Mouse (Mus musculus) central nervous system, embryonic 11.5 days (tissue): ENCODE results near the gene Atp2b2. TPM values are rescaled to one million over a fixed set of nuclear protein-coding genes. Genes with fewer than 3 reads are reported as not detected.

ENCODE experiments used
- polyA plus RNA-seq: library from polyadenylated mRNA; depleted of rRNA; stranded (reverse); fragments of >200 nt; gene quantifications from 2 replicates; pipeline ENCODE4 v1.2.3, GENCODE M21; 2012; rRNA removed

Atp2b2 gene
- polyA plus RNA-seq: 2.3 and 2.9 TPM in 2 replicates

DNA sequence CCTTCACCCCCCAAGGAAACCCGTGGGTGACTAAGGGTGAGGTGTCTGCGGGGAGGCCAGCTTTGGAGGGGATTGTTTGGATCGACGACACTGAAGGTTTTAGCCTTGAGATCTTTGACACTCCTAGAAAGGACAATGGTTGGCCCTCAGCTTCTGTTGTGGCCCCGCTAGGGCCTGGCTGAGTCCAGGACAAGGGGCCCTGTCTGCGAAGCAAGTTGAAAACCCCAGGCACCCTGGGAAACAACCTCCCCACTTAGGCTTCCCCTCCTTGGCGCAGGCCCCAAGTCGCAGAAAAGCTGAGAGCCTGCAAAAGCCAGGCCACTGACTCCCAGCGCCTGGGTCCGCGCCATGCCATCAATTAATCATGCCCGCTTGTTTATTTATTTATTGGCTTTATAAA, at the start of gene Atp2b2:
Atp2b2 (minus strand) TSS at position 282 of the 400 bp plus-strand sequence.

DNA sequence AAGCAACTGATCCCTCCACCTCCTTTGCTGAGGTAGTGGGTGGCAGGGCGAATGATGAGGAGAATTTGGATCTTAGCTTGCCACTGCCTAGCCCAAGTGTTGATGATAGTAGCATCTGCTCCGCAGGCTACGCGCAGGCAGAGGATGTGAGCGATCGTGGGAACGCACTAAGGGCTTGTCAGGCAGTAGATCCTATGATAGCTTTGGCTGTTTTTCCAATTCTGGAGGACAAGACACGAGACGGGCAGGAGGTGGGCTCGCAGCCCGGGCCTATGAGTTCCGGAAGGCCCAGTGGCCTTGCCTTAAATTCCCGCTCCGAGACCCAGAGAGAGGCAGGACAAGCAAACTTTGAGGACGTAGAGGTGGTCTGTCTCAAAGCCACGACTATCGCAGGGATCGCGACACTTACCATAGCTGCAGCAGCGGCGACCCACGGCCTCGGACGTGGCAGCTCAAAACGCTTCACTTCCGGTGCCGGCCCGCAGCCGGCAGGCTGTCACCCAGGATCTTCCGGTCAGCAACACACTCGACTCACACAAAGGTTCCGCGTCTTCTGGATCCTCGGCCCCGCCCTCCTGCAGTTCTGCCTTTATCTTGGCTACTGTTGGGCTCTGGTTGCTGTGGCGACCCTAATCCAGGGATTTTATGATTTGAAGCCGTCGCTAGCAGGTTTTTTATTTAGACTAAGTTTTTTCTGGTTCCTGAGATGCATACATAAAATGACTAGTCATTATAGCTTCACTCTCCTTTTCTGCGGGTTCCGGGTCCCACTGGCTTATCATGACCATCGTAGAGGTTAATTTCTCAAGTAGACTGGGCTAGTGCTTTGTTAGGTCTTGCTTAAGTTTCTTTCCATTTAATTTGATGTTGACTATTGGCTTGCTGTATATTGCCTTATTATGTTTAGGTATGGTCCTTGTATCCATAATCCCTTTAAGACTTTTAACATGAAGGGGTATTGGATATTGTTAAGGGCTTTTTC, 301.9 kb downstream of the Atp2b2 start, which contains the start of gene Sec13:
Sec13 (minus strand) TSS at position 508 of the 982 bp plus-strand sequence.

DNA sequence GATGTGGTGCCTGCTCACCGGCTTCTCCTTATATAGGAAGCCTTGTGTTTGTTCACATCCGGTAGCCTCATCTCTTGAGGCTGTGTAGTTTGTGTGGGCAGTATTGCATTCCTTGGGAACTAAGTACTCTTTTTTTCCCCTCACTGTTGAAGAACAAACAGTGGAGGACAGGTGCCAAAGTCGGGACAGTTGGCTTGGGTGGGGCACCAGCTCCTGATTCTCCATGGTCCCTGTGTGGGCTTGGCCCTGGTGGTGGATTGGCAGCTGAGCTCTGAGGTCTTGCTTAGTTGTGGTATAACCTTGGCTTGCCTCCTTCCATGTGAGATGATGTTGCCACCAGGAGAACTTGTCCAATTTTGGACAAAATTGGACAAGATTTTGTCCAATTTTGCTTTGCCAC, 322.5 kb downstream of the Atp2b2 start, which contains the start of gene Ghrl:
Ghrl (minus strand) TSS at position 3 of the 400 bp plus-strand sequence.

DNA sequence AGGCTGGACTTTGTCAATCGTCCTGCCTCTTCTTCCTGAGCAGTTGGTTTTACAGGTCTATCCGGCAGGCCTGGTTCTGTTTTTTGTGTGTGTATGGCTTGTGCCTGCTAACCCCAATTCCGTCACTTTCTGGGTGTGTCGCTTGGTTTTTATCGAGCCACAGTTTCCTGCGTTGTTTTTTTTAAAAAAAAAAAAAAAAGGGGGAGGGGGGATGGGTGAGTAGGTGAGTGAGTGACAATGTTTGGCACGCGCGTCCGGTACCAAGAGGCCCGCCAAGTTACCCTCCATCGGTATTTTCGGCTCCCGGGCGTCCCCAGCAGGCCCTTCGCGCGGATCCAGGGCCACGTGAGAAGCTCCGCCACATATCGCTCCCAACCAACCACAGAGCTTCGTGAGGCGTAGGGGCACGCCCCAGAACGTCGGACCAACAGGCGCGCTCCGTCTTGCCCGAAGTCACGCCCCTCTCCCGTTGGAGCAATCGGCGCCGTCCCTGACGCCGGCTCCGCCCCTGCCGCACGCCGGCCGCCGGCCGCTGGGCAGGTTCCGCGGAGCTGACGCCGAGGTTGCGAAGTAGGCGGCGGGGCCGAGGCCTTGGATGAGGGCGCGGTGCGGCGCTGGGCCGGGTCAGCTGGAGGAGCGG, 345.7 kb downstream of the Atp2b2 start, which contains the start of gene Tatdn2:
Tatdn2 (plus strand) TSS at position 469 of the 640 bp plus-strand sequence.

Other genes with a start within 250 kb of the Atp2b2 start
- 1.0 and 1.4 TPM in 2 replicates for gene Slc6a11, start 88.6 kb upstream of the Atp2b2 start, polyA plus RNA-seq
- gene Slc6a1, start 240.0 kb upstream of the Atp2b2 start, polyA plus RNA-seq: 22.8 and 25.0 TPM in 2 replicates